Mouse (Mus musculus): ENCODE measurements at regions not wholly inside any gene's neighbourhood (a gene's known extent, or its start where the extent isn't known, plus 50 kb on each side); places are given as distances from the start of the nearest gene placed in this dataset.
"Not testable (repeated sequence)": the region's sequence is repeated elsewhere in the genome, so short reads cannot be mapped to it uniquely, and the experiment has no call there.

DNA sequence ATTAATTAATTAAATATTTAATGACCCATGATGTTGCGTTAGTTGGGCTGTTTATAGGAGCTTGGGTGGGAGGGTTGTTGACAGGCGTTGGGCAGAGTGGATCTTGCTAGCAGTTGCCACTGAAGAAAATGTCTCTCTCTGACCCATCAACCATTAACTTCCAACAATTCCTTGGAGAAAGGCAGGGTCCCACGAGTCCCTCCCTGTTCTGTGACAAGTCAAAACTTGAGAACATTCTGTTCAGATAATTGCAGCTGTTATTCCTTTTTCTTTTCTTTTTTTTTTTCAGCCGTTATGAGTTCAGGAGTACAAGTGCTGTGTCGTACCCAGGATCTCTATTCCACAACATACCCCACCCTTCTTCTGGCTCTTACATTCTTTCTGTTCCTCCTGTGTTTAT is 59.8 kb upstream of the Tnfrsf21 start:
- peak in 1 of 2 experiments; percentile 19 for DNase-seq (ENCODE audit: low spot score in 2 of 2)

DNA sequence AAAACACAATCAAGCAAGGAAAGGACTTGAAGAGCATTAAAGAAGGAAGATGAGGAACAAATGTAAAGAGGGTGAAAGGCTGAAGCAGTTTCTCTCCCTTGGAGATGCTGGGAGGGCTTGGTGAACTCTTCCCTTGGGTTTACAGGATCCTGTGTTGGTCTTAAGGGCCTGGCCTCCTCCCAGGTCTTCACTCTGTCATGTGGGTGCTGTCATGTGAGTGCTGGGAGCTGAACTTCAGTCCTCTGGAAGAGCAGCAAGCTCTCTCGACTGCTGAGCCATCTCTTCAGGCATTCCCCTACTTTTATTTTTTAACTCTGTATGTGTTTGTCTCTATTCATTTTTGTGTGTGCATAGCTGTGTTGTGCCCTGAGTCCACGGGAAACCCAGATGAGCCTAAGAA is 61.6 kb upstream of the Tnfrsf21 start:
- DNase-seq (ENCODE audit: low spot score in 2 of 2) = no peak

DNA sequence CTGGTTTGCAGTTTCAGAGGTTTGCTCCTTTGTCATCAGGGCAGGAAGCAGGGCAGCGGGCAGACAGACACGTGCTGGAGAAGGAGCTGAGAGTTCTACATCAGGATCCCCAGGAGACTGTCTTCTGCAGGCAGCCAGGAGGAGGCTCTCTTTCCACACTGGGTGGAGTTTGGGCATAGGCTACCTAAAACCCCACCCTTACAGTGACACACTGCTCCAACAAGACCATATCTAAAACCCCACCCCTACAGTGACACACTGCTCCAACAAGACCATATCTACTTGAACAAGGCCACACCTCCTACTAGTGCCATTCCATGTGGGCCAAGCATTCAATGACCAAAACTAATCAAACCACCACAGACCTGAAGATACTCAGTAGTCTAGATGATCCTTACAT is 68.0 kb upstream of the Cd2ap start:
- no peak for DNase-seq (ENCODE audit: low spot score in 2 of 2)

DNA sequence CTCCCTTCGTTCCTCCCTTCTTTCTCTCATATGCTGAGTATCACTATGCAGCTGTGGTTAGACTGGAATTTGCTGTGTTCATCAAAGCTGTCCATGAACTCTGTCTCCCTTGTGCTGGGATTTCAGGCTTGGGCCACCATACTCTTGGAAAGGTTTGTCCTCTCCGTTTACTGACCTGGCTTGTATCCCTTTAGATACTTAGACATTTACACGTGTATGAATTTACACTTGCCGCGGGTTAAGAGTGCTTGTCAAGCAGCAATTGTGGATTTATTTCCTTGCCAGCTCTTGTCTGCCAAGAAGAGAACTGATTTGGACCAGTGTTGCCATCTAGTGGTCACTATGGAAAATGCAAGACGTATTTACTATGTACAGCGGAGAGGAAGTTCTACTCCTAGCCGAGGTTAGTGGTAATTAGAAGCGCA is 66.8 kb upstream of the Cd2ap start:
- peak; percentile 58 to 85 for DNase-seq (ENCODE audit: low spot score in 2 of 2)

DNA sequence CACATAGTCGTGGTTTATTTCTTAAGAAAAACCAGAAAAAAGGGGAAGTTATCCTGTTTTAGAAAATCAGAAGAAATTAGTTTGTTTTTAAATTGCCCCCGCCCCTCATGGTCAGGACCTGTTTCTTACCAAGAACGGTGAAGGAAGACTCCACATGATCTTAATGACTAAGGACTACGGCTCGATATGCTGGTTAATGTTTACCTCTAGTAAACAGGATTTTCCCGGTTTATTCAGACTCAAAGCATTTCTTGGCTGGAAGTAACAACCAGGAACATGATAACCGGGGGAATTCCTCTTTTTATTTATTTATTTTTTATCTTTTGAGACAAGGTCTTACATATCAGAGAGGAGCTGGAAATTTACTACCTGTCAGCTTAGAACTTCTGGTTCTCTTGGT is 63.0 kb upstream of the Cd2ap start:
- DNase-seq (ENCODE audit: low spot score in 2 of 2) = no peak

DNA sequence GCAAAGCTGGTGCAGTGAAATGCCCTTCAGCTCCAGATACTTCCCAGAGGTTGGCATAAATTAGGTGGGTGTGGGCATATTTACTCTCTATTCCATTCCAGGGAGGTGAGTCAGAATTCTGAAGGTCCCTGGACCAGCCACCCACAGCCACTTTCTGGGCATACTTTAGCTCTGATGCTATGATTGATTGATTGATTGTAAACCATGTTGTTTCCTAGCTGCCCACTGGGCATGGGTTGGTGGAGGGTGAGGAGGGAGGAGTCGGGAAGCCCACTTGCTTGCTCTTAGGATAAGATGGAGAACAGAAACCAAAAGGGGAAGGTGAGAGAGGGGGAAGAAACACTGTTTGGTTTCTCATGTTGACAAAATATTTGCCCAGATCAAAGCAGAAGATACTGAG is 62.1 kb upstream of the Cd2ap start:
- DNase-seq (ENCODE audit: low spot score in 2 of 2) = no peak

DNA sequence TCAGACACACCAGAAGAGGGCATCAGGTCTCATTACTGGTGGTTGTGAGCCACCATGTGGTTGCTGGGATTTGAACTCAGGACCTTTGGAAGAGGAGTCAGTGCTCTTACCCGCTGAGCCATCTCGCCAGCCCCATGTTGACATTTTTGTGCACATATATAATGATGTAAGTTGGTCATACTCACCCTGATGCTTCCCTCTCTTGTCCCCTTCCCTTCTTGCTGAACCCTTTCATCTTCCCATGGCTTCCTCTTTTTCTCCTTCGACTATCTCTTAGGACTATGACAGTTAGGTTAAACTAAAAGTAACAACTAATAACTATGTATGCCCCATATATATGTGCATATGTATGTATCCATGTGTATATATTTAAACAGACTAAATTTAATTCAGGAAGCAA is 61.0 kb upstream of the Cd2ap start:
- not testable (repeated sequence) for DNase-seq (ENCODE audit: low spot score in 2 of 2)

DNA sequence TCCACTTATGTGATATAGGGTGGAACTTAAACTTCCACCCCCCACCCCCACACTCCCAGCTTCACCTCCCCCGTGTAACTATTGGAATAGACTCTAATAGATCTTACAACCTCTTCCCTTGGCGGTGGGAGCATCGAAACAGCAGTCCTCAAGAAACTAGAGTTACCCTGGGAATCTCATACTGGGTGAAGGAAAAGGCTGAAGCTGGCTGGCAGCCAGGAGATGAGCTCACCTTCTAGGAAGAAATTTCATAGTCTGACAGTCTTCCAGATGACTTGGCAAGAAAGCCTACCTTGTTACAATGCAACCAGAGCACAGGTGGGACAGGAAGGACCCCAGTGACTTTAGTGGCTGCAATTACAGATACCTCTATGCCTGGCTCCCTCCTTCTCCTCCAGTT is 57.6 kb upstream of the Cd2ap start:
- no peak for DNase-seq (ENCODE audit: low spot score in 2 of 2)

DNA sequence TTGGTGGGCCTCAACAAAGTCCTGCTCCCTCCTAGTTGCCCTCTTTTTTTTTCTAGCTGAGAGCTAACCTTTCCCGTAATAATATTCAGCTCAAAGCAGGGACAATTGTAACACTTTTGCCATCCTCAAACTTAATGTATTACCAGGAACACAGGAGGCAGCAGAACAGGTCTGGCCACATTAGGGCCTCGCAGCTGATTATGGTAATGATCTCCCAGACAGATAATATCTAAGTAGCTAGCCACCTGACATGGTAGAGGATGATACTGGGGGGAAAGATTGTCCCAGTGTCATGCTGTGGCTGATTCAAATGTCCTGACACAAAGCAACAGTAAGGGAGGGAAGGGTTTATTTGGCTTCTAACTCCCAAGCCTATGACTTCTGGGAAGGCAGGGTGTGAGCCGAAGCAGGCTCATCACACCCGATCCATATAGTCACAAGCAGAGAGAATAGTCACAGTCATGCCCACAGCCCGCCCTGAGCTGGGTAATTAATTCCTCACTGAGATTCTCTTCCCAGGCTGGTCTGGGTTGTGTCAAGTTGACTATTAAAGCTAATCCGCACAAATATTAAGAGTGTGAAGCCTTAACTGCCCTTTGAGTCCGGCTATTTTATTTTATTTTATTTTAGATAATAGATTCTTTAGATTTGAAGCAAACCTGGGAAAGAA is 57.0 kb upstream of the Cd2ap start:
- DNase-seq (ENCODE audit: low spot score in 2 of 2) = no peak

DNA sequence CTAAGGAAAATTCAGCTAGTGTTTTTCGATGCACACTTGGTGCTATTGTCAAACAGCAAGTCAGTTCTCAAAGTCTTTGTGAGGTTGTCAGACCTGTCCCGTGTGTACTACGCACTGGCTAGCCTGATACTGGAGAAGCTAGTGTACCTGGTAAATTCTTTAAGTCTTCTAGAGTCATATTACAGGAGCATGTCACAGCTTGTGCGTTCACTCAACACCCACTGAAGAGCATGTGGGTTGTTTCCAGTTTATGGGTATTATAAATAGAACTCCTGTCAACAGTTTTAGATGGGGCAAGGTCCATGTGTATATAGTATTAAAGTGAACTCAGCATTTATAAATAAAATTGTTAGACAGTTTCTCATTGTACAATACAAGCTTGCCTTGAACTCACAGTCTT is 50.9 kb upstream of the Cd2ap start:
- peak; percentile 37 to 39 for DNase-seq (ENCODE audit: low spot score in 2 of 2)
